Mouse (Mus musculus): ENCODE data around the gene Vmn2r33.
"Not testable (repeated sequence)": the region's sequence is repeated elsewhere in the genome, so short reads cannot be mapped to it uniquely, and the experiment has no call there.

The Vmn2r33 gene

DNA sequence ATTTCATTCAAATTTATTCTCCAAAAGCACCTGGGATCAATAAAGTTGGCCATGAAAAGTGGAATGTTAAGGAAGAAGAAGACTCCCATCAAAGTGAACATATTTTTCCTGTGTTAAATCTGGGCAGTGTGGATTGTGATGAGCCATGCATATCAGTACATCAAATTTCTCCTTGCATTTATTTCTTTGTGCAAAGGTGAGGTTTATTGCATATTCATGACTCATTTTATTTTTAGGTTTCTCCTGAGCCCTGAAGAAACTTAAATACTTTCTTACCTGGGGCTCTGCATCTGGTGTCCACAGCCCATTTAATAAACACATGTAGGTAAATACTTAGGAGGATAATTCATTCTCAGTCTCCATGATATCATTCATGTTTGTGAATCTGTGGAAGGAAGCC is at the start of gene Vmn2r33:
Gene Vmn2r33, minus strand, starts transcription at position 101 of the 400 bp plus-strand sequence.
- not testable (repeated sequence) for DNase-seq (ENCODE audit: low read depth, low spot score)
